Mouse (Mus musculus): ENCODE results near the gene Npsr1. TPM values are rescaled to one million over a fixed set of nuclear protein-coding genes. Genes with fewer than 3 reads are reported as not detected.

Npsr1 gene
- polyA plus RNA-seq (2014; fragmentation: Illumina TruSeq; extraction: RNeasy Lipid Tissue Mini Kit (QIAGEN cat#74804); ENCODE audit: low read depth, low replicate concordance) = not detected

GRCm38 (mm10) chr9:24097696-24098095 is at the start of gene Npsr1:
Gene Npsr1, plus strand, starts transcription at chr9:24097996.

